Mouse (Mus musculus) liver, postnatal 0 days (tissue): ENCODE results near the gene Rab39b. TPM values are rescaled to one million over a fixed set of nuclear protein-coding genes. Genes with fewer than 3 reads are reported as not detected.

Experiments used
- ATAC-seq: fragments of 200-750 bp; cut with Nextera tagmentation; 2 replicates; pipeline ENCODE4 v1.8.0; 2017; ENCODE audit warnings: mild to moderate bottlenecking, moderate library complexity
- DNase-seq: peaks from one replicate; pipeline ENCODE4 v3.0.0-alpha.2; 2016
- H3K27ac ChIP-seq: fragments of 300-500 bp; sonication (generic); 2 replicates; pipeline ENCODE4 v1.5.1; 2014; ENCODE audit warnings: antibody characterized with exemption, moderate library complexity, mild to moderate bottlenecking, low read depth
- H3K27me3 ChIP-seq: fragments of 300-500 bp; sonication (generic); 2 replicates; pipeline ENCODE4 v1.6.1; 2014; ENCODE audit warnings: low read length, control low read depth, mixed read lengths; ENCODE audit not compliant: insufficient read depth
- H3K36me3 ChIP-seq: fragments of 300-500 bp; sonication (generic); replicated peaks from 2 replicates; pipeline ENCODE4 v1.6.1; 2014; ENCODE audit warnings: mild to moderate bottlenecking, control low read depth, low read length, moderate library complexity, mixed read lengths; ENCODE audit not compliant: insufficient read depth
- H3K4me1 ChIP-seq: fragments of 300-500 bp; sonication (generic); 2 replicates; pipeline ENCODE4 v1.6.1; 2014; ENCODE audit warnings: antibody characterized with exemption, mild to moderate bottlenecking, control low read depth; ENCODE audit not compliant: insufficient read depth
- H3K4me2 ChIP-seq: fragments of 300-500 bp; sonication (generic); 2 replicates; pipeline ENCODE4 v1.6.1; 2014; ENCODE audit warnings: low read depth, mild to moderate bottlenecking, low read length, moderate library complexity, mixed read lengths
- H3K4me3 ChIP-seq: fragments of 300-500 bp; sonication (generic); 2 replicates; pipeline ENCODE4 v1.5.1; 2014; ENCODE audit warnings: low read depth, low read length
- H3K9ac ChIP-seq: fragments of 300-500 bp; sonication (generic); replicated peaks from 2 replicates; pipeline ENCODE4 v1.6.1; 2014; ENCODE audit warnings: mild to moderate bottlenecking, moderate library complexity
- H3K9me3 ChIP-seq: fragments of 300-500 bp; sonication (generic); 2 replicates; pipeline ENCODE4 v1.6.1; 2016; ENCODE audit warnings: mild to moderate bottlenecking, control low read depth, low read length, mixed read lengths
- CTCF ChIP-seq: sonication (generic); IDR thresholded peaks from 2 replicates; pipeline ENCODE4 v1.5.1; 2016; ENCODE audit warnings: antibody characterized with exemption, low read depth
- EP300 ChIP-seq: IDR thresholded peaks from 2 replicates; pipeline ENCODE4 v1.6.1; 2016; ENCODE audit warnings: antibody characterized with exemption, low read depth, mild to moderate bottlenecking
- WGBS: fragments of 180-500 bp; shearing (Covaris S2); extraction: QIAGEN DNeasy Blood & Tissue Kit; methylation state at CpG from one replicate; pipeline ENCODE4 v1.1.7; 2014; ENCODE audit not compliant: insufficient replicate concordance; 5-methylcytosine and 5-hydroxymethylcytosine counted together
- polyA plus RNA-seq: library from polyadenylated mRNA; unstranded; fragments of >200 nt; fragmentation: Nextera tagmentation; extraction: Ambion mirVana; gene quantifications from 2 replicates; pipeline ENCODE4 v1.2.1, GENCODE M21; 2015

Gene Rab39b
- 0.04 TPM in 1 of 2 replicates, not detected in the other for polyA plus RNA-seq

- Histone ChIP-seq H3K36me3 (no peaks in the 10 kb centered on the region), H3K27me3 (peaks cover 5% of the 10 kb centered on the region; the same call in 1 of the 2 replicates), H3K9ac (no peak within 1 kb of the TSS), H3K4me1 (no peaks in the 10 kb centered on the region), H3K4me3 (no peak within 1 kb of the TSS), H3K27ac (no peak within 1 kb of the TSS), H3K9me3 (no peaks in the 10 kb centered on the region), H3K4me2 (peak within 1 kb of the TSS; percentile 30; the same call in 1 of the 2 replicates)
- DNase-seq (peak; percentile 14), ATAC-seq (0 out of 2 replicates have a peak, but pooled peaks have one; percentile 41)
- TF ChIP-seq EP300 (no peak), CTCF (no peak)
- WGBS: 14% methylated on average over 40 of the region's 41 CpGs
Measured at GRCm38 (mm10) chrX:75577582-75578324, at the start of gene Rab39b. Gene Rab39b, minus strand, starts transcription at chrX:75578231.

- 86% methylated on average over 2 of the region's 2 CpGs for WGBS
- Histone ChIP-seq H3K27me3 (peaks cover 5% of the 10 kb centered on the region; the same call in 1 of the 2 replicates), H3K4me1 (no peaks in the 10 kb centered on the region), H3K36me3 (no peaks in the 10 kb centered on the region), H3K27ac (no peak overlapping the region), H3K9ac (no peak overlapping the region), H3K9me3 (no peaks in the 10 kb centered on the region), H3K4me2 (no peak overlapping the region), H3K4me3 (no peak overlapping the region)
- no peak for TF ChIP-seq CTCF
- no peak for TF ChIP-seq EP300
- no peak for DNase-seq
- no peak for ATAC-seq
Measured at GRCm38 (mm10) chrX:75578539-75578938, 508 bp upstream of the Rab39b start.

Other genes with a start within 250 kb of the Rab39b start
- 25.8 and 26.4 TPM in 2 replicates for gene Fundc2, start 195.8 kb downstream of the Rab39b start, polyA plus RNA-seq
- gene F8, start 195.6 kb downstream of the Rab39b start, polyA plus RNA-seq: 4.2 and 4.8 TPM in 2 replicates
- gene Cmc4, start 161.6 kb downstream of the Rab39b start, polyA plus RNA-seq: 13.9 and 14.2 TPM in 2 replicates
- gene Mtcp1, start 161.6 kb downstream of the Rab39b start, polyA plus RNA-seq: 2.7 and 3.3 TPM in 2 replicates
- gene Brcc3, start 161.6 kb downstream of the Rab39b start, polyA plus RNA-seq: 19.5 and 20.7 TPM in 2 replicates
- gene Vbp1, start 63.9 kb downstream of the Rab39b start, polyA plus RNA-seq: 61.6 and 62.9 TPM in 2 replicates